Comparison of ENCODE assay signal across 23 mouse cellular contexts in genomic region chr6:32472062-32472461, GRCm38 (mm10).
DNase-seq lines count a peak whose midpoint lies in the region; ATAC-seq and TF ChIP-seq lines count a peak whose summit lies in the region.
"Had no signal": no experiment of that assay in that cellular context is flagged by ENCODE, and none has a peak within 500 bp of the region (broad histone marks: within the 10 kb centered on the region; RNA-seq: fewer than 3 reads in every experiment).

No protein-coding gene starts in this region.

- peak overlapping the region; percentile 28 for H3K27ac ChIP-seq in forebrain, embryonic 15.5 days (replicated peaks)
- no peak overlapping the region for H3K27ac ChIP-seq in forebrain, embryonic 10.5 days
- peak overlapping the region; percentile 57 to 58; a peak in 3 of 4 replicates for H3K27ac ChIP-seq in heart, embryonic 14.5 days (replicated peaks in 1 of 2; ENCODE audit: control insufficient read depth in 1 of 2, insufficient read depth in 1 of 2, low read depth in 2 of 2, low read length in 2 of 2)
- H3K27ac ChIP-seq in layer of hippocampus, adult 2 months: peak overlapping the region; percentile 59; the same call in 1 of the 2 replicates
- H3K27ac ChIP-seq: embryonic facial prominence, embryonic 13.5 days; limb, embryonic 13.5 days; liver, embryonic 12.5 days; stomach, embryonic 15.5 days had no signal

- WGBS in forebrain, embryonic 15.5 days: 60% methylated on average over 5 of the region's 5 CpGs
- WGBS in forebrain, embryonic 10.5 days: 88% methylated on average over 5 of the region's 5 CpGs
- WGBS in heart, embryonic 14.5 days: 44% methylated on average over 5 of the region's 5 CpGs

- no peaks in the 10 kb centered on the region for H3K27me3 ChIP-seq in forebrain, embryonic 15.5 days
- H3K27me3 ChIP-seq in forebrain, embryonic 10.5 days (ENCODE audit: poor library complexity, severe bottlenecking): no peaks in the 10 kb centered on the region
- no peaks in the 10 kb centered on the region for H3K27me3 ChIP-seq in heart, embryonic 14.5 days (ENCODE audit: control insufficient read depth, insufficient read depth, low read length)
- H3K27me3 ChIP-seq: embryonic facial prominence, embryonic 13.5 days; limb, embryonic 13.5 days; Patski; stomach, embryonic 15.5 days had no signal

- no peak overlapping the region for H3K4me2 ChIP-seq in forebrain, embryonic 15.5 days (replicated peaks)
- no peak overlapping the region for H3K4me2 ChIP-seq in heart, embryonic 14.5 days (ENCODE audit: low read length)
- H3K4me2 ChIP-seq: embryonic facial prominence, embryonic 13.5 days; limb, embryonic 13.5 days; liver, embryonic 12.5 days; midbrain, embryonic 11.5 days; stomach, embryonic 15.5 days had no signal

- H3K9ac ChIP-seq in forebrain, embryonic 15.5 days (replicated peaks): no peak overlapping the region
- H3K9ac ChIP-seq in heart, embryonic 14.5 days (ENCODE audit: low read length): 0 out of 2 replicates have a peak overlapping the region, but pooled peaks have one; percentile 31
- H3K9ac ChIP-seq: embryonic facial prominence, embryonic 13.5 days; limb, embryonic 13.5 days; liver, embryonic 12.5 days; liver, postnatal 0 days; stomach, embryonic 15.5 days had no signal

- no peak for DNase-seq in forebrain, embryonic 10.5 days (ENCODE audit: extremely low spot score, low spot score)
- no peak for DNase-seq in heart, postnatal 4 days
- no peak for DNase-seq in layer of hippocampus, adult 2 months (ENCODE audit: low spot score in 2 of 2)
- no peak for DNase-seq in layer of hippocampus, adult 18-20 months (ENCODE audit: low spot score in 2 of 2)
- DNase-seq in cerebellum, adult 18-20 months: no peak
- DNase-seq: adrenal gland, postnatal 10 days; cerebellum, adult 11-12 months; cerebellum, postnatal 10 days; gastrocnemius, postnatal 10 days; kidney, adult 9 months; kidney, postnatal 10 days; liver, postnatal 0 days; lung, postnatal 36 days had no signal

- TF ChIP-seq CTCF in layer of hippocampus, adult 2 months (conservative IDR thresholded peaks at IDR 0.05): no peak

- peak; percentile 55; the same call in 1 of the 2 replicates for ATAC-seq in forebrain, embryonic 15.5 days (replicated peaks)
- ATAC-seq in heart, embryonic 14.5 days (ENCODE audit: insufficient number of reproducible peaks, insufficient read depth, low FRiP score, low read depth): no peak
- ATAC-seq: intestine, embryonic 16.5 days; liver, embryonic 12.5 days; liver, postnatal 0 days; midbrain, embryonic 16.5 days; Patski had no signal

- H3K36me3 ChIP-seq in forebrain, embryonic 15.5 days: no peaks in the 10 kb centered on the region
- no peaks in the 10 kb centered on the region for H3K36me3 ChIP-seq in forebrain, embryonic 10.5 days (replicated peaks)
- H3K36me3 ChIP-seq in heart, embryonic 14.5 days (ENCODE audit: control insufficient read depth, insufficient read depth, low read length): no peaks in the 10 kb centered on the region
- H3K36me3 ChIP-seq: embryonic facial prominence, embryonic 13.5 days; limb, embryonic 13.5 days; liver, embryonic 12.5 days; stomach, embryonic 15.5 days had no signal

- peaks cover 23% of the 10 kb centered on the region for H3K4me1 ChIP-seq in forebrain, embryonic 15.5 days
- H3K4me1 ChIP-seq in forebrain, embryonic 10.5 days: no peaks in the 10 kb centered on the region
- peaks cover 14 to 48% of the 10 kb centered on the region in 2 experiments for H3K4me1 ChIP-seq in heart, embryonic 14.5 days (ENCODE audit: control insufficient read depth in 2 of 2, insufficient read depth in 2 of 2, low read length in 2 of 2)
- H3K4me1 ChIP-seq: stomach, embryonic 15.5 days had no signal

- no peak overlapping the region for H3K4me3 ChIP-seq in forebrain, embryonic 15.5 days
- no peak overlapping the region for H3K4me3 ChIP-seq in forebrain, embryonic 10.5 days
- H3K4me3 ChIP-seq in heart, embryonic 14.5 days (ENCODE audit: control insufficient read depth in 1 of 2, insufficient read depth in 1 of 2, low read depth in 1 of 2, low read length in 2 of 2): no peak overlapping the region
- no peak overlapping the region for H3K4me3 ChIP-seq in layer of hippocampus, adult 2 months
- H3K4me3 ChIP-seq: embryonic facial prominence, embryonic 13.5 days; limb, embryonic 13.5 days; liver, embryonic 12.5 days; stomach, embryonic 15.5 days had no signal

- H3K9me3 ChIP-seq in forebrain, embryonic 15.5 days: no peaks in the 10 kb centered on the region
- no peaks in the 10 kb centered on the region for H3K9me3 ChIP-seq in forebrain, embryonic 10.5 days
- H3K9me3 ChIP-seq in heart, embryonic 14.5 days (ENCODE audit: control insufficient read depth, low read length): no peaks in the 10 kb centered on the region
- H3K9me3 ChIP-seq: embryonic facial prominence, embryonic 13.5 days; limb, embryonic 13.5 days; liver, embryonic 12.5 days; stomach, embryonic 15.5 days had no signal
